Mouse (Mus musculus) heart, postnatal 4 days (tissue): ENCODE measurements around the gene Lipt1. TPM values are rescaled to one million over a fixed set of nuclear protein-coding genes. Genes with fewer than 3 reads are reported as not detected.
A peak's percentile ranks its signal among the peaks of the same experiment; 100 is the strongest.

ENCODE experiments used
- DNase-seq: peaks from one replicate; pipeline ENCODE4 v3.0.0; 2021
- total RNA-seq, 2 experiments: library from RNA; stranded (reverse); gene quantifications; 2 replicates each; pipeline ENCODE4 v1.2.3; 2021

The Lipt1 gene
- total RNA-seq, 2 experiments from 2014 or later: 7.3 to 8.6 TPM

DNA sequence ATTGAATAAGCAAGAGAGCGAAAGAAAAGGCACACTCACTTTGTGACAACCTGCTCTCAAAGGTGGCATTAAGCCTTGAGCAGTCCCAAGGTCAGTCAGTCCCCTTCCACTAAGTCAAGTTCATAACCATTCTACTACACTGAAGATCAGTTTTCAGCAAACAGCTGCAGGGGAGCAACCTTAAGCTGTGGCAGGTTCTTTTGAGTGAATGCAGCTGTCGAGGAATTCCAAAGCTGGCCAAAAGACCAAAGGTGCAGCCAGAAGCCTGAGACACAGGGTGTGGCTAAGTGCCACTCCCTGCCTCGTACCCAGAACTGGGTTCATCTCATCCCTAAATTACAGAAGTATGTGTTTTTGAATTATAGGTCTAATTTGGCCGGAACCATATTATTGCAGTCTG lies 28.3 kb downstream of the Lipt1 start:
- DNase-seq: no peak

- DNase-seq: no peak
Measured at GRCm38 (mm10) chr1:37900288-37900687, 28.8 kb downstream of the Lipt1 start.

DNA sequence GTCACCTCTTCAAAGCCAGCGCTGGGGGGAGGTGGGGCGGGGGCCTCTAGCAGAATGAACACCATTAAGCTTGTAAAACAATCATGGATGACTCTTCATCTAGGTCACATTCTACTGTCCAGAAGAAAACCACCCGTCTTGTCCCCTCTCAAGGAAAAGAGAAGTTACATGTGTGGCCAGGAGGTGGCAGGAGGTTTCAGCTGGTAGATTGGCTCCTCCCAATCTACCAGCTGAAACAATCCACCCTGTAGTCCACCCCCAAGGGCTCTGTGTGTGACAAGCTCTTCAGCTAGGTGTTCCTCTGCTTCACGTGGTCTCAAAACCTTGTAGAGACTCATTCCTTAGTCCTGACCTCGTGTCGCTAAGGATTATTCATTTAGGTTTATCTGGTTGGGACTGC lies 31.6 kb downstream of the Lipt1 start:
- peak; percentile 44 for DNase-seq

- DNase-seq: no peak
Measured at GRCm38 (mm10) chr1:37912751-37913150, 41.2 kb downstream of the Lipt1 start.

- no peak for DNase-seq
Measured at GRCm38 (mm10) chr1:37916393-37916792, 44.9 kb downstream of the Lipt1 start, which contains the start of gene Lyg2. TSS of gene Lyg2 (minus strand) at chr1:37916493.

- DNase-seq: no peak
Measured at GRCm38 (mm10) chr1:37917666-37918065, 46.1 kb downstream of the Lipt1 start.

DNA sequence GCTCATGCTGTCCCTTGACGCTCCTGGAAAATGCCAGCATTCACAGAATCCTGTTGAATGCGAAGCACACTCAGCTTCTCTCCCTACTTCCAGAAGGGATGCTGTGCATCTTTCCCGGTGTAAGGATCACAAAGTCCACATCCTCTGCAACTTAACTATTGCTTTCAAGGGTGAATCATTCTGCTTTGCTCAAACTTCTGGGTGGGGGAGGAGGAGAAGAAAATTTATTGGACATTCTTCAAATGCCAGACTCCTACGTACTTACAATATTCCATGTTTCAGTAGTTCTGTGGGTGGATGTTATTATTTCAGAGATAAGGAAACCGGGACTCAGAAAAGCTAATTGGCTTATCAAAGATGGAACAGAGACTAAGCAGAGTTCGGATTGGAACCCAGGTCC lies 46.6 kb downstream of the Lipt1 start:
- no peak for DNase-seq

DNA sequence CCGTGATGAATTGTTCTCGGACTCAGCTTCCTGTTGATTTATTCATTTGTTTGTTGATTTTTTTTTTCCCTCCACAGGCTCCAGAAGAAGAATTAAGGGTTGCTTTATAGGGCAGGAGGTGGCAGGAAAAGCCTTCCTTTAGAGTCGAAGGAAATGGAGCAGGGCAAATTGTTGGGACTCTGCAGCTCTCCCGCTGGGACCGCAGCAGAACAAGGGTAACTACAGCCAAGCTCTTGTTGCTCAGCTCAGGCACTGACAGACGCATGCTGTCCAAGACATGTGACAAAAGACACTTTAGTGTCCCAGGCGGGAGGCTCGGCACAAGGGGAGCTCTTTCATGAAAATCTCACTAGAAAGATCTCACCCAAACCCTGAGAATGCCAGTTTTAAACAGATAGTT lies 51.0 kb downstream of the Lipt1 start:
- no peak for DNase-seq

Other genes starting within 250 kb of the Lipt1 start
- gene 2010300C02Rik, start 151.7 kb upstream of the Lipt1 start, total RNA-seq: 1 to 10 TPM; 1.7 to 1.9 TPM
- gene Tsga10, start 5.3 kb upstream of the Lipt1 start, total RNA-seq: 1 to 10 TPM; 4.1 to 4.2 TPM
- gene Mitd1, start 18.7 kb downstream of the Lipt1 start, total RNA-seq: 1 to 10 TPM; 5.8 to 7.9 TPM
- gene Mrpl30, start 18.7 kb downstream of the Lipt1 start, total RNA-seq: 100 to 1,000 TPM; 283 to 286 TPM
- not detected for gene Lyg2, start 44.8 kb downstream of the Lipt1 start, total RNA-seq
- gene Lyg1, start 86.0 kb downstream of the Lipt1 start, total RNA-seq: not detected
- 10 to 100 TPM; 67.9 to 72.0 TPM for gene Txndc9, start 126.2 kb downstream of the Lipt1 start, total RNA-seq
- gene Eif5b, start 126.3 kb downstream of the Lipt1 start, total RNA-seq: 10 to 100 TPM; 36.4 to 36.7 TPM